Mouse (Mus musculus) cerebellum, postnatal 10 days (tissue): ENCODE results near the gene Fam49a.

Experiments
- DNase-seq, 2 experiments: peaks; one replicate each; pipeline ENCODE4 v3.0.0; 2021; ENCODE audit warnings: mixed read lengths in 2 of 2

The Fam49a gene

GRCm38 (mm10) chr12:12274115-12274514 is 12.2 kb downstream of the Fam49a start:
- DNase-seq, result no peak

GRCm38 (mm10) chr12:12275124-12275779 is 13.3 kb downstream of the Fam49a start:
- no peak for DNase-seq

GRCm38 (mm10) chr12:12277741-12278463 is 16.0 kb downstream of the Fam49a start:
- no peak for DNase-seq

GRCm38 (mm10) chr12:12278464-12278872 is 16.5 kb downstream of the Fam49a start:
- no peak for DNase-seq

GRCm38 (mm10) chr12:12283702-12284288 is 21.9 kb downstream of the Fam49a start:
- no peak for DNase-seq

- no peak for DNase-seq
Observed at GRCm38 (mm10) chr12:12284521-12284920, 22.6 kb downstream of the Fam49a start.

- peak; percentile 85 to 86 for DNase-seq
Observed at GRCm38 (mm10) chr12:12287131-12287786, 25.3 kb downstream of the Fam49a start.

GRCm38 (mm10) chr12:12287787-12288132 is 25.8 kb downstream of the Fam49a start:
- no peak for DNase-seq

- peak; percentile 56 to 63 for DNase-seq
Observed at GRCm38 (mm10) chr12:12288586-12288985, 26.6 kb downstream of the Fam49a start.

- DNase-seq, result no peak
Observed at GRCm38 (mm10) chr12:12289636-12290035, 27.7 kb downstream of the Fam49a start.

- DNase-seq, result no peak
Observed at GRCm38 (mm10) chr12:12292043-12292618, 30.2 kb downstream of the Fam49a start.

- DNase-seq, result no peak
Observed at GRCm38 (mm10) chr12:12294380-12295171, 32.6 kb downstream of the Fam49a start.

GRCm38 (mm10) chr12:12298451-12298850 is 36.5 kb downstream of the Fam49a start:
- DNase-seq, result no peak

- peak in 1 of 2 experiments; percentile 41 for DNase-seq
Observed at GRCm38 (mm10) chr12:12299303-12299702, 37.4 kb downstream of the Fam49a start.

- no peak for DNase-seq
Observed at GRCm38 (mm10) chr12:12301149-12301548, 39.2 kb downstream of the Fam49a start.

GRCm38 (mm10) chr12:12301815-12302214 is 39.9 kb downstream of the Fam49a start:
- DNase-seq, result no peak

- no peak for DNase-seq
Observed at GRCm38 (mm10) chr12:12306214-12306613, 44.3 kb downstream of the Fam49a start.

- no peak for DNase-seq
Observed at GRCm38 (mm10) chr12:12306814-12307213, 44.9 kb downstream of the Fam49a start.

- DNase-seq, result no peak
Observed at GRCm38 (mm10) chr12:12307245-12307644, 45.3 kb downstream of the Fam49a start.

- DNase-seq, result peak; percentile 49 to 62
Observed at GRCm38 (mm10) chr12:12313437-12313836, 51.5 kb downstream of the Fam49a start.

GRCm38 (mm10) chr12:12313919-12314318 is 52.0 kb downstream of the Fam49a start:
- DNase-seq, result no peak

- DNase-seq, result no peak
Observed at GRCm38 (mm10) chr12:12314326-12314725, 52.4 kb downstream of the Fam49a start.
